Mouse (Mus musculus) cerebellum, adult 2 months (tissue): ENCODE results near the gene Spin1.

Experiments used
- CTCF ChIP-seq: fragments of 200-500 bp; IDR thresholded peaks from 2 replicates; pipeline ENCODE4 v1.5.1; 2011; ENCODE audit warnings: low read depth, mild to moderate bottlenecking, control low read depth, low read length, moderate library complexity, borderline replicate concordance; ENCODE audit not compliant: insufficient read depth
- POLR2A ChIP-seq: fragments of 200-500 bp; IDR thresholded peaks from 2 replicates; pipeline ENCODE4 v1.6.1; 2011; ENCODE audit warnings: low read length, control low read depth, borderline replicate concordance; ENCODE audit not compliant: insufficient read depth

- no peak for TF ChIP-seq CTCF
- TF ChIP-seq POLR2A: no peak
Observed at GRCm38 (mm10) chr13:51179362-51179761, 78.7 kb downstream of the Spin1 start.
